Mouse (Mus musculus): ENCODE measurements around the gene Xirp1. TPM values are rescaled to one million over a fixed set of nuclear protein-coding genes. Genes with fewer than 3 reads are reported as not detected.

Gene Xirp1
- polyA plus RNA-seq, 1 experiment from 2014 or later: 1.6 TPM

- H3K4me1 ChIP-seq (replicated peaks; ENCODE audit: control insufficient read depth, insufficient read depth, low read length): peaks cover 39% of the 10 kb centered on the region
- H3K4me3 ChIP-seq (ENCODE audit: low read length): peak within 1 kb of the TSS; percentile 82
Measured at GRCm38 (mm10) chr9:119984536-119985011, 38.8 kb downstream of the Xirp1 start, which contains the start of gene Csrnp1. Csrnp1 (minus strand) TSS chr9:119984658.

DNA sequence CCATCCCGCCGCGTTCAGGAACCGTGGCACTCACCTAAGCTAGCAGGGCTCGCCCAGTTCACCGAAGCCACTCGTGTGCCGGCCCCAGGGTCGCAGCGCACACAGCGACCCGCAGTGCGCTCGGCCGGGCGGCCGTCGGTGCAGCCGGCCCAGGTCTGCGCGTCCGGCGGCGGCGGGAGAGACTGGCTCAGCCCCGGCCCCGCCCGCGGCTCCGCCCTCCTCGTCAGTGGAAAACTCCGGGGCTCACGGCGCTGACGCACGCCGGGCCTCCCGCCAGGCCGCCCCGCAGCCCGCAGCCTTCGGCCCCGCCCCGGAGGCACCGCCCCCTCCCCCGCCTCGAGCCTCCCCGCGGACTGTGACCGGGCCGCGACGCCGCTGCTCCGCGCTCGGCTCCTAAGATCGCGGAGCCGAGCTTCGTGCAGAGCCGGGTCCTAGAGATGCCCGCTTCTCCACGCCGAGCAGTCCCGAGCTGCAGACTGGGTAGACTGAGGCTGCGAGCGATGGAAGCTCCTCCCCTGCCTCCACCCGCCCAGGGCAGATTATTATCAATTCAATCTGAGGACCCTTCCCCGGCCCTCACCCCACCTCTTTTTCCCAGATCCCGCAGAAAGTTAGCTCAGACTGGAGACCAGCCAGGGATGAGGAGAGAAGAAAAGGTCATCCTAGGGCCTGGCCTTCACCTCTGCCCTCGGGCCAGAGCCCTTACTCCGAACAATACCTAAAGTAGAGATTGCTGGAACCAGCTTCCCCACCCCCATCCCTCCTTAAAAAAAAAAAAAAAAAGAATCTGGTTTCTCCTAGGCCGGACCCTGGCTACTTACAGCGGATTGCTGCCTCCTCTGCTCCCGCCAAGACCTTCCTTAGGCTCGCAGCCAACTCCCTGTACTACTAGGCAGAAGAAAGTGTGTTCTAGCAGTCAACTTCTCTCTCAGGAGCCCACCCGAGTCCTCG, 39.5 kb downstream of the Xirp1 start:
- no peaks in the 10 kb centered on the region for H3K9me3 ChIP-seq (ENCODE audit: control insufficient read depth, low read length)
- H3K9ac ChIP-seq (ENCODE audit: low read length): peak overlapping the region; percentile 87
- ATAC-seq (ENCODE audit: low read depth): peak; percentile 82
- H3K4me1 ChIP-seq (replicated peaks; ENCODE audit: control insufficient read depth, insufficient read depth, low read length): peaks cover 46% of the 10 kb centered on the region
- H3K4me2 ChIP-seq (ENCODE audit: low read depth, low read length): peak overlapping the region; percentile 91
- under 1% methylated on average over 74 of the region's 79 CpGs for WGBS
- H3K27ac ChIP-seq (ENCODE audit: low read length): peak overlapping the region; percentile 100
- H3K4me3 ChIP-seq (ENCODE audit: low read length): peak overlapping the region; percentile 82
- H3K27me3 ChIP-seq (ENCODE audit: control insufficient read depth, insufficient read depth, low read depth, low read length): no peaks in the 10 kb centered on the region
- no peaks in the 10 kb centered on the region for H3K36me3 ChIP-seq (ENCODE audit: control insufficient read depth, insufficient read depth, low read length)

More at GRCm38 (mm10) chr9:119984536-119985011, 38.8 kb downstream of the Xirp1 start, which contains the start of gene Csrnp1:
- H3K9ac ChIP-seq (ENCODE audit: low read length): peak within 1 kb of the TSS; percentile 87
- H3K27ac ChIP-seq (ENCODE audit: low read length): peak within 1 kb of the TSS; percentile 100
- no peaks in the 10 kb centered on the region for H3K9me3 ChIP-seq (ENCODE audit: control insufficient read depth, low read length)
- 5% methylated on average over 14 of the region's 14 CpGs for WGBS
- H3K27me3 ChIP-seq (ENCODE audit: control insufficient read depth, insufficient read depth, low read depth, low read length): no peaks in the 10 kb centered on the region
- ATAC-seq (ENCODE audit: low read depth): no peak
- H3K36me3 ChIP-seq (ENCODE audit: control insufficient read depth, insufficient read depth, low read length): no peaks in the 10 kb centered on the region
- H3K4me2 ChIP-seq (ENCODE audit: low read depth, low read length): peak within 1 kb of the TSS; percentile 91

DNA sequence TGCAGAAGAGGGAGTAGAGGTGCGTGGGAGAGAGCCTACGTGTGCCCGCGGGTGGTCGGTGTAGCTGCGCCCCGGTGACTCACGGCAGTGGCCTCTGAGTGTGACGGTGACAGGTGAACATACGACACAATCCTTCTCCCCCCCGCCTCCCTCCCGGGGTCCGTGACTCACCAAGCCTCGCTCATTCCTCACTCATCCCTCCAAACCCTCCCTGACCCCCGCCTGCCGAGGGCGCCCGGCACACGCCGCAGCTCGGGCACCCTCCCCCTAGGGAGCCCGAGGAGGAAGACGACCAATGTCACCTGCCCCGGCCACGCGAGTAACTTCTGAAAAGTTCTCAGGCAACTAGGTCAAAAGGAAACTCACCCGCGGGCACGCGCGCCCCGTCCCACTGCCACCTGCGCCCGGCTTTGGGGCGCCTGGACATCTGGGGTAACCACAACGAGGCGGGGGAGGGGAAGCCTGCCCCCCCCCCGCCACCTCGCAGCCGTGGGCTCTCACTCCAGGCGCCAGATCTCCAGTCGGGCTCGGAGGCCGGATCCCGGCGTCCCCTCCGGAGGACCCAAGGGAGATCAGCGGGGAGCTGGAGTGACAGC, 40.3 kb downstream of the Xirp1 start:
- WGBS: under 1% methylated on average over 42 of the region's 48 CpGs
- H3K4me1 ChIP-seq (replicated peaks; ENCODE audit: control insufficient read depth, insufficient read depth, low read length): peaks cover 54% of the 10 kb centered on the region
- no peaks in the 10 kb centered on the region for H3K27me3 ChIP-seq (ENCODE audit: control insufficient read depth, insufficient read depth, low read depth, low read length)
- peak overlapping the region; percentile 100 for H3K27ac ChIP-seq (ENCODE audit: low read length)
- peak overlapping the region; percentile 87 for H3K9ac ChIP-seq (ENCODE audit: low read length)
- H3K36me3 ChIP-seq (ENCODE audit: control insufficient read depth, insufficient read depth, low read length): no peaks in the 10 kb centered on the region
- no peak for ATAC-seq (ENCODE audit: low read depth)
- peak overlapping the region; percentile 82 for H3K4me3 ChIP-seq (ENCODE audit: low read length)
- no peaks in the 10 kb centered on the region for H3K9me3 ChIP-seq (ENCODE audit: control insufficient read depth, low read length)
- H3K4me2 ChIP-seq (ENCODE audit: low read depth, low read length): peak overlapping the region; percentile 91

DNA sequence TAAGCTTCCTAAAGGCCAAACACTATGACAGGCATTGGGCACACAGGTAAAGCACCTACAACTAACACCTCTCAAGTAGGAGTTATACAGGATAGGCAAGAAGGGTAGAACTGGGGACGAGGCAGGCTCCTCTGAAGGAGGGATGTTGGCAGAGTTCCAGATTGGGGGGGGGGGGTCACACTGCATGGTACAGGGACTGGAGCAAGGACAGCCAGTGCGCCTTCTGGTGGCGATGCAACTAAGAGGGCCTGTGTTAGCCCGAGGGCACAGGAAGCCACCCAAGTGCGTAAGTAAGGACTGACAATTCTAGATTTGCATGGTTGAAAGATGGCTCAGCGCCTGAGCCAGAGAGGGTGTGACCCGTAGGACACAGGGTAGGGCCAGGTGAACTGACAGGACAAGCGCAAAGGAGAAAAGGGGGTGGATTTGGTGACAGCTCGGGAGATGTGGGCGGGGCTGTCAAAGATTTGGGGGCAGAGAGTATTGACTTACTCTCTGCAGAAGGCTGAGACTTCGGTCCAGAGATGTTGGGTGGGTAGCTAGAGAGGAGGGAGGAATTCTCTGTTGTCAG, 41.1 kb downstream of the Xirp1 start:
- peak overlapping the region; percentile 82 for H3K4me3 ChIP-seq (ENCODE audit: low read length)
- H3K4me1 ChIP-seq (replicated peaks; ENCODE audit: control insufficient read depth, insufficient read depth, low read length): peaks cover 62% of the 10 kb centered on the region
- no peaks in the 10 kb centered on the region for H3K36me3 ChIP-seq (ENCODE audit: control insufficient read depth, insufficient read depth, low read length)
- peak overlapping the region; percentile 87 for H3K9ac ChIP-seq (ENCODE audit: low read length)
- peak overlapping the region; percentile 91 for H3K4me2 ChIP-seq (ENCODE audit: low read depth, low read length)
- under 1% methylated on average over 11 of the region's 11 CpGs for WGBS
- peak overlapping the region; percentile 100 for H3K27ac ChIP-seq (ENCODE audit: low read length)
- H3K9me3 ChIP-seq (ENCODE audit: control insufficient read depth, low read length): no peaks in the 10 kb centered on the region
- ATAC-seq (ENCODE audit: low read depth): peak; percentile 46
- H3K27me3 ChIP-seq (ENCODE audit: control insufficient read depth, insufficient read depth, low read depth, low read length): no peaks in the 10 kb centered on the region

DNA sequence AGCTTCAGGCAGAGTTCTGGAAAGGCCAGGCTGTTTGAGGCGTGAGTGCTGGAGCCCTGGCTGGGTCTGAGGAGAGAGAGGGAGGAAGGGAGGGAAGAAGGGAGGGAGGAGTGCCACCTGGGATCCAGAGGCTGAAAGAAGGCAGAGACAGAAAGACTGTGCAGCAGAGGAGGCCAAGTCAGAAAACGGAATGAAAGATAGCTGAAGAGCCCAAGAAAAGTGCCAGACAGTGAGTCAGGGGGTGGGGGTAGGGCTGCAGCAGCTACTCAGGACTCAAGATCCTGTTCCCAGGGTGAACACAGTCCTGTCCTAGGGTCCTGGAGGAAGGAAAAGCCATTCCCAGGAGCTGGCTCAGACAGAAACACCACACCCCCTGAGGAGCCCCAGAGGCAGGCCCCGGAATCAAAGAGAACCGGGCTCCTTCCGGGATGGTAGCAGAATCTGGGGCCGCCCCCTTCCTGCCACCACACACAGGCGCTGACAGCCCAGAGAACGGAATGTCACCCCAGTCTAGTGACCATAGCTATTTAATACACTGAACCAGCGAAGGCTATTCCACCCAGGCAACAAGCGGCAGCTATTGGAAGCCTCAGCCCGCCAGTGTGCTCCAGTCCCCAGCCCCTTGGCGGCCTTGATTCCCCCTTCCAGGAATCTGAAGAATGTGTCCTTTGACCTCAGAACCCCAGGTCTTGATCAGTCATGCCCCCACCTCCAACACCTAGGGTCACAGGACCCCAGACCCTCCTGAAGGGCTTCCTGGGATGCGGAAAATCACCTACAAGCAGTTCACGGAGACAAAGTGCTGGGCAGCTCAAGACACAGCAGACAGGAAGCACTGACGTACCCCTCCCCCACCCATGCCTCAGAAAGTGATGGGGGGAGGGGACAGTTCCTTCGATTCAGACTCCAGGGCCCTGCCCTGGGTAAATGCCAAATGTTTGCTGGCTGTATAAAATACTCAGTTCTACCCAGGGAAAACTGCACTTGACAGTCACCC, 41.9 kb downstream of the Xirp1 start:
- Histone ChIP-seq H3K27ac (ENCODE audit: low read length) (peak overlapping the region; percentile 100), H3K9ac (ENCODE audit: low read length) (peak overlapping the region; percentile 67), H3K4me2 (ENCODE audit: low read depth, low read length) (peak overlapping the region; percentile 91), H3K36me3 (ENCODE audit: control insufficient read depth, insufficient read depth, low read length) (no peaks in the 10 kb centered on the region), H3K4me1 (replicated peaks; ENCODE audit: control insufficient read depth, insufficient read depth, low read length) (peaks cover 70% of the 10 kb centered on the region), H3K9me3 (ENCODE audit: control insufficient read depth, low read length) (no peaks in the 10 kb centered on the region), H3K27me3 (ENCODE audit: control insufficient read depth, insufficient read depth, low read depth, low read length) (no peaks in the 10 kb centered on the region), H3K4me3 (ENCODE audit: low read length) (peak overlapping the region; percentile 82)
- under 1% methylated on average over 16 of the region's 16 CpGs for WGBS
- peak; percentile 61 for ATAC-seq (ENCODE audit: low read depth)

- H3K9ac ChIP-seq (ENCODE audit: low read length): peak overlapping the region; percentile 67
- peak overlapping the region; percentile 100 for H3K27ac ChIP-seq (ENCODE audit: low read length)
- ATAC-seq (ENCODE audit: low read depth): no peak
- no peaks in the 10 kb centered on the region for H3K27me3 ChIP-seq (ENCODE audit: control insufficient read depth, insufficient read depth, low read depth, low read length)
- peak overlapping the region; percentile 91 for H3K4me2 ChIP-seq (ENCODE audit: low read depth, low read length)
- peaks cover 72% of the 10 kb centered on the region for H3K4me1 ChIP-seq (replicated peaks; ENCODE audit: control insufficient read depth, insufficient read depth, low read length)
- no peaks in the 10 kb centered on the region for H3K36me3 ChIP-seq (ENCODE audit: control insufficient read depth, insufficient read depth, low read length)
- H3K9me3 ChIP-seq (ENCODE audit: control insufficient read depth, low read length): no peaks in the 10 kb centered on the region
- H3K4me3 ChIP-seq (ENCODE audit: low read length): peak overlapping the region; percentile 82
- under 1% methylated on average over 4 of the region's 4 CpGs for WGBS
Measured at GRCm38 (mm10) chr9:119980770-119981182, 42.6 kb downstream of the Xirp1 start.

DNA sequence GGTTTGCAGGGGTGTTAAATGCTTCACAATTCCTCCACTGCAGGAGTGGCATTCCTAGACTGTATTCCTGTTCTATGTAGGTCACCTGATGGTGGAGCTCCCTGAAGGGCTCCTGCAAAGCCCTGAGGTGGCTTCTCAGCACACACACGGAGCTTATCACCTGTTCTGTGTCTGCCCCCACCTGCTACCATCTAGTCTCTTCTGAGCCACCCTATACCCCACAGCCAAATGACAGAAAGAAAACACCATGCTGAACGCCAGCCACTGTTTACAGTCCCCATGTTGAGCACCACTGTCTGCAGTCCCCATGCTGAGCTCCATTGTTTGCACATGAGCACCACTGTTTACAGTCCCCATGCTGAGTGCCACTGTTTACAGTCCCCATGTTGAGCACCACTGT, 43.6 kb downstream of the Xirp1 start:
- peaks cover 71% of the 10 kb centered on the region for H3K4me1 ChIP-seq (replicated peaks; ENCODE audit: control insufficient read depth, insufficient read depth, low read length)
- H3K27me3 ChIP-seq (ENCODE audit: control insufficient read depth, insufficient read depth, low read depth, low read length): no peaks in the 10 kb centered on the region
- ATAC-seq (ENCODE audit: low read depth): no peak
- H3K4me3 ChIP-seq (ENCODE audit: low read length): no peak overlapping the region
- H3K36me3 ChIP-seq (ENCODE audit: control insufficient read depth, insufficient read depth, low read length): peaks cover 5% of the 10 kb centered on the region; the same call in 1 of the 2 replicates
- H3K4me2 ChIP-seq (ENCODE audit: low read depth, low read length): no peak overlapping the region
- H3K27ac ChIP-seq (ENCODE audit: low read length): no peak overlapping the region
- 42% methylated on average over 2 of the region's 2 CpGs for WGBS
- no peak overlapping the region for H3K9ac ChIP-seq (ENCODE audit: low read length)
- H3K9me3 ChIP-seq (ENCODE audit: control insufficient read depth, low read length): no peaks in the 10 kb centered on the region

- Histone ChIP-seq H3K27ac (ENCODE audit: low read length) (no peak overlapping the region), H3K4me2 (ENCODE audit: low read depth, low read length) (no peak overlapping the region), H3K27me3 (ENCODE audit: control insufficient read depth, insufficient read depth, low read depth, low read length) (no peaks in the 10 kb centered on the region), H3K36me3 (ENCODE audit: control insufficient read depth, insufficient read depth, low read length) (peaks cover 10% of the 10 kb centered on the region), H3K9me3 (ENCODE audit: control insufficient read depth, low read length) (no peaks in the 10 kb centered on the region), H3K4me3 (ENCODE audit: low read length) (no peak overlapping the region), H3K4me1 (replicated peaks; ENCODE audit: control insufficient read depth, insufficient read depth, low read length) (peaks cover 63% of the 10 kb centered on the region), H3K9ac (ENCODE audit: low read length) (no peak overlapping the region)
- 69% methylated on average over 6 of the region's 6 CpGs for WGBS
- ATAC-seq (ENCODE audit: low read depth): no peak
Measured at GRCm38 (mm10) chr9:119978811-119979441, 44.5 kb downstream of the Xirp1 start.
